Mouse (Mus musculus): ENCODE measurements around the gene Anks1. TPM values are rescaled to one million over a fixed set of nuclear protein-coding genes. Genes with fewer than 3 reads are reported as not detected.
A peak's percentile ranks its signal among the peaks of the same experiment; 100 is the strongest.

Anks1 gene
- polyA plus RNA-seq, 1 experiment from 2014 or later, result 91.5 TPM

- H3K9me3 ChIP-seq (replicated peaks), result no peaks in the 10 kb centered on the region
- WGBS, result 69% methylated on average over 10 of the region's 10 CpGs
- no peak for ATAC-seq (ENCODE audit: low FRiP score)
- no peaks in the 10 kb centered on the region for H3K27me3 ChIP-seq
- no peak overlapping the region for H3K4me3 ChIP-seq
- H3K36me3 ChIP-seq, result no peaks in the 10 kb centered on the region
- H3K4me2 ChIP-seq (replicated peaks), result no peak overlapping the region
- no peak overlapping the region for H3K27ac ChIP-seq
- H3K9ac ChIP-seq, result no peak overlapping the region
- H3K4me1 ChIP-seq, result peaks cover 66% of the 10 kb centered on the region
Observed at GRCm38 (mm10) chr17:28021911-28022310, 112.8 kb downstream of the Anks1 start.

- H3K36me3 ChIP-seq, result no peaks in the 10 kb centered on the region
- H3K4me3 ChIP-seq, result no peak overlapping the region
- H3K27ac ChIP-seq, result no peak overlapping the region
- H3K9ac ChIP-seq, result no peak overlapping the region
- H3K27me3 ChIP-seq, result no peaks in the 10 kb centered on the region
- H3K9me3 ChIP-seq (replicated peaks), result no peaks in the 10 kb centered on the region
- H3K4me2 ChIP-seq (replicated peaks), result no peak overlapping the region
- 83% methylated on average over 22 of the region's 22 CpGs for WGBS
- H3K4me1 ChIP-seq, result peaks cover 60% of the 10 kb centered on the region
- ATAC-seq (ENCODE audit: low FRiP score), result no peak
Observed at GRCm38 (mm10) chr17:28022854-28023655, 113.9 kb downstream of the Anks1 start.

GRCm38 (mm10) chr17:28025541-28025961 lies 116.4 kb downstream of the Anks1 start:
- no peaks in the 10 kb centered on the region for H3K9me3 ChIP-seq (replicated peaks)
- no peak overlapping the region for H3K4me2 ChIP-seq (replicated peaks)
- H3K4me1 ChIP-seq, result peaks cover 42% of the 10 kb centered on the region
- H3K27ac ChIP-seq, result peak overlapping the region; percentile 70
- H3K36me3 ChIP-seq, result no peaks in the 10 kb centered on the region
- H3K27me3 ChIP-seq, result no peaks in the 10 kb centered on the region
- H3K9ac ChIP-seq, result no peak overlapping the region
- no peak overlapping the region for H3K4me3 ChIP-seq
- ATAC-seq (ENCODE audit: low FRiP score), result no peak
- 65% methylated on average over 5 of the region's 5 CpGs for WGBS

GRCm38 (mm10) chr17:28026111-28026872 lies 117.2 kb downstream of the Anks1 start:
- ATAC-seq (ENCODE audit: low FRiP score), result no peak
- no peak overlapping the region for H3K9ac ChIP-seq
- no peaks in the 10 kb centered on the region for H3K27me3 ChIP-seq
- H3K27ac ChIP-seq, result peak overlapping the region; percentile 70
- 0 out of 2 replicates have a peak, but pooled peaks cover 3% of the 10 kb centered on the region for H3K36me3 ChIP-seq
- 70% methylated on average over 14 of the region's 14 CpGs for WGBS
- no peak overlapping the region for H3K4me3 ChIP-seq
- peaks cover 49% of the 10 kb centered on the region for H3K4me1 ChIP-seq
- H3K9me3 ChIP-seq (replicated peaks), result no peaks in the 10 kb centered on the region
- no peak overlapping the region for H3K4me2 ChIP-seq (replicated peaks)

DNA sequence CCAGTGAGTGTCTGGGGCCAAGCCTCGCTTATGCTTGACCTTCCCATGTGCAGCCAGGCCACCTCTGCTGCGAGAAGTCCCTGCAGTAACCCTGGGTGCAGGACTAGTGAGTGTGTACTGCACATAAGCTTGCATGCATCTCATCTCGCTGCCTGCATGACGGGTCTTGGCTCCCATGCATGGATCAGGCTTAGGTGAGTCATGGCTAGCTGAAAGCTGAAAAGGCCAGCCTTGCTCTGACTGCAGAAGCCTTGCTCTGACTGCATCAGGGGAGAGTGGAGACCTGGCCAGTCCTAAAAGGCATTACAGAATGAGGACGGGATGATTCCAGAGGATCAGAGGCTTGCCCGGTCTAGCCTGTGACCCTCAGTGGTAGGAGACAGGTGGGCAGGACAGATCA lies 118.1 kb downstream of the Anks1 start:
- no peak overlapping the region for H3K27ac ChIP-seq
- H3K4me1 ChIP-seq, result peaks cover 51% of the 10 kb centered on the region
- H3K36me3 ChIP-seq, result 0 out of 2 replicates have a peak, but pooled peaks cover 3% of the 10 kb centered on the region
- ATAC-seq (ENCODE audit: low FRiP score), result no peak
- no peaks in the 10 kb centered on the region for H3K27me3 ChIP-seq
- no peaks in the 10 kb centered on the region for H3K9me3 ChIP-seq (replicated peaks)
- no peak overlapping the region for H3K9ac ChIP-seq
- no peak overlapping the region for H3K4me2 ChIP-seq (replicated peaks)
- whole genome bisulfite sequencing, result 91% methylated on average over 6 of the region's 6 CpGs
- no peak overlapping the region for H3K4me3 ChIP-seq

- Histone ChIP-seq H3K4me1 (peaks cover 61% of the 10 kb centered on the region), H3K4me2 (replicated peaks) (no peak overlapping the region), H3K4me3 (no peak overlapping the region), H3K9ac (no peak overlapping the region), H3K27ac (no peak overlapping the region), H3K36me3 (0 out of 2 replicates have a peak, but pooled peaks cover 3% of the 10 kb centered on the region), H3K9me3 (replicated peaks) (no peaks in the 10 kb centered on the region), H3K27me3 (no peaks in the 10 kb centered on the region)
- ATAC-seq (ENCODE audit: low FRiP score), result no peak
- WGBS, result 82% methylated on average over 10 of the region's 10 CpGs
Observed at GRCm38 (mm10) chr17:28028236-28028635, 119.1 kb downstream of the Anks1 start.

GRCm38 (mm10) chr17:28029308-28029707 lies 120.2 kb downstream of the Anks1 start:
- 0 out of 2 replicates have a peak overlapping the region, but pooled peaks have one; percentile 19 for H3K27ac ChIP-seq
- H3K9me3 ChIP-seq (replicated peaks), result no peaks in the 10 kb centered on the region
- H3K4me3 ChIP-seq, result no peak overlapping the region
- H3K4me2 ChIP-seq (replicated peaks), result no peak overlapping the region
- no peak for ATAC-seq (ENCODE audit: low FRiP score)
- peaks cover 59% of the 10 kb centered on the region for H3K4me1 ChIP-seq
- H3K9ac ChIP-seq, result no peak overlapping the region
- H3K27me3 ChIP-seq, result no peaks in the 10 kb centered on the region
- H3K36me3 ChIP-seq, result 0 out of 2 replicates have a peak, but pooled peaks cover 3% of the 10 kb centered on the region
- 64% methylated on average over 2 of the region's 2 CpGs for WGBS

DNA sequence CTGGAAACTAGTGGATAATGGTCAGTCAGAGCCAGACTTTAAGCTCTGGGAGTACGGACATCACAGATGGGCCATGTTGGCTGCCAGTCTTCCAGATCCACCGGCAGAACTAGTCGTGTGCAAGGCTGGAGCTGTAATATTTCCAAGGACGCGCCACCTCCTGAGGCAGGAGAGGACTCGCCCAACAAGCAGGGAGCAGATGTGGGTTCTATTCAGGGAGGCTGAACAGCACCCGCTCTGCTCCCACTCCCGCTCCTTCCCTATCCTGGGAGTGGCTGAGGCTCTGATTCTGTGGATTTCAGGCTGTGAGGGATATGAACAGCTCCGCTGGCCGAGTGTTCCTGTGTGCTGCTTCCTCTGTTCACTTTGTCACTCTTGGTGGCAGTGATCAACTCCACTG lies 121.3 kb downstream of the Anks1 start:
- H3K36me3 ChIP-seq, result 0 out of 2 replicates have a peak, but pooled peaks cover 6% of the 10 kb centered on the region
- no peak overlapping the region for H3K4me2 ChIP-seq (replicated peaks)
- H3K4me1 ChIP-seq, result peaks cover 57% of the 10 kb centered on the region
- H3K27ac ChIP-seq, result no peak overlapping the region
- whole genome bisulfite sequencing, result 80% methylated on average over 10 of the region's 10 CpGs
- H3K4me3 ChIP-seq, result no peak overlapping the region
- H3K9me3 ChIP-seq (replicated peaks), result no peaks in the 10 kb centered on the region
- H3K27me3 ChIP-seq, result no peaks in the 10 kb centered on the region
- no peak for ATAC-seq (ENCODE audit: low FRiP score)
- no peak overlapping the region for H3K9ac ChIP-seq

DNA sequence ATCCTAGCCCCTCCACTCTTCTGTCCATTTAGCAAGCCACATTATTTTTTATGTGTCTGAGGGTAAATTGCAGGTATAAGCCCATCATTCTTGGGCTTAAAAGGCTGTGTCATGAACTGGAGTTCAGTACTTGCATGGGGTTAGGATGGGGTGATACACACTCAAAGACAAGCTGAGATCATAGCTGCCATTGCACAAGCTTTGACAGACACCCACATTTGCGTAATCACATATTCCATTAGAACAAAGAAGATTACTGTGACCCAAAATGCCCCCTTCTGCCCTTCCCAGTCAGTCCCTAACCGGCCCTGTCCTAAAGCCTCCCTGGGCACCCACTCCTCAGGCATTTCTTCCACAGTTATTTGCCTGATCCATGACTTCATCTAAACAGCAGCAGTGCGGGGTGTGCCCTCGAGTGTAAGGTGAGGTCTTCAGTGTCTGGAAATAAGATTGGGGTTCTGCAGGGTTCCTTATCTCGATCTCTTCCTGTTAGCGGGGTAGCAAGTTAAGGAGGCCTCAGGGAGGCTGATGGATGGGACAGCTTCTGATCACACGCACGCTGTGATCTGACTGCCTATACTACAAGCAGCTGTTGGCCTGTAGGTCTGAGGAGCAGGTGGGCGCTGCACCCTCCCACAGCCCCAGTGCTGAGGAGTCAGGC lies 122.3 kb downstream of the Anks1 start:
- H3K27ac ChIP-seq, result 0 out of 2 replicates have a peak overlapping the region, but pooled peaks have one; percentile 19
- no peaks in the 10 kb centered on the region for H3K27me3 ChIP-seq
- H3K9ac ChIP-seq, result no peak overlapping the region
- 0 out of 2 replicates have a peak, but pooled peaks cover 14% of the 10 kb centered on the region for H3K36me3 ChIP-seq
- 71% methylated on average over 9 of the region's 9 CpGs for WGBS
- ATAC-seq (ENCODE audit: low FRiP score), result no peak
- peaks cover 52% of the 10 kb centered on the region for H3K4me1 ChIP-seq
- no peak overlapping the region for H3K4me2 ChIP-seq (replicated peaks)
- H3K4me3 ChIP-seq, result no peak overlapping the region
- H3K9me3 ChIP-seq (replicated peaks), result no peaks in the 10 kb centered on the region

- H3K4me1 ChIP-seq, result peaks cover 57% of the 10 kb centered on the region
- ATAC-seq (ENCODE audit: low FRiP score), result no peak
- H3K27me3 ChIP-seq, result no peaks in the 10 kb centered on the region
- no peaks in the 10 kb centered on the region for H3K9me3 ChIP-seq (replicated peaks)
- peak overlapping the region; percentile 87 for H3K27ac ChIP-seq
- no peak overlapping the region for H3K4me2 ChIP-seq (replicated peaks)
- H3K36me3 ChIP-seq, result 0 out of 2 replicates have a peak, but pooled peaks cover 14% of the 10 kb centered on the region
- peak overlapping the region; percentile 54 for H3K9ac ChIP-seq
- no peak overlapping the region for H3K4me3 ChIP-seq
- 56% methylated on average over 10 of the region's 10 CpGs for WGBS
Observed at GRCm38 (mm10) chr17:28032219-28032618, 123.1 kb downstream of the Anks1 start.

DNA sequence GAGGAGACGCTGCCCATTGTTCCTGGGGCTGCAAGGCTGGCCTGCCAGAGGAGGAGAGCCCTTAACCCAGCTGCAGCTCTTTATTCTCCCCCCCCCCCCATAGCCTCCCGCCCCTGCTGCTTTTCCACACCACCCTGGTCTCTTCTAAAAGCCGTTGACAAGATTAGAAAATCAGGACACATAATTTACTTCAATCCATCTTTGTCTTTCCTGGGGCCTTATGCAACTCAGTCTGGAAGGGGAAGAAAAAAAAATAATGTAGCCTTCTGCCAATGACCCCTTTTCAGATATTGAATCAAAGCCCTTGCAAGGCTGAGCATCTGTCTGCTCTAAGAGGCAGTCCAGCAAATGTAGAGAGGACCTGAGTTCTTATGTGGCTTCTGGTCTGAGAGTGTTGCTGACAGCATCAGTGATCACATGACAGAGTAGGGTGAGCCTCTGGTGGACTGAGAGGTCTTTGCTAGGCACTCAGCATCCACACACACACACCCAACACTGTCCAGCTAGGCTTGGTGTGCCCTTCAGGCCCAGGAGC lies 124.0 kb downstream of the Anks1 start:
- H3K36me3 ChIP-seq, result 0 out of 2 replicates have a peak, but pooled peaks cover 14% of the 10 kb centered on the region
- peaks cover 61% of the 10 kb centered on the region for H3K4me1 ChIP-seq
- 6% methylated on average over 3 of the region's 3 CpGs for WGBS
- H3K4me2 ChIP-seq (replicated peaks), result no peak overlapping the region
- peak; percentile 42; the same call in 1 of the 2 replicates for ATAC-seq (ENCODE audit: low FRiP score)
- no peaks in the 10 kb centered on the region for H3K9me3 ChIP-seq (replicated peaks)
- H3K4me3 ChIP-seq, result no peak overlapping the region
- H3K9ac ChIP-seq, result peak overlapping the region; percentile 54
- H3K27ac ChIP-seq, result peak overlapping the region; percentile 87
- H3K27me3 ChIP-seq, result no peaks in the 10 kb centered on the region

- H3K4me1 ChIP-seq, result peaks cover 59% of the 10 kb centered on the region
- H3K4me3 ChIP-seq, result no peak overlapping the region
- 81% methylated on average over 8 of the region's 8 CpGs for WGBS
- H3K27me3 ChIP-seq, result no peaks in the 10 kb centered on the region
- H3K36me3 ChIP-seq, result peaks cover 20% of the 10 kb centered on the region; the same call in 1 of the 2 replicates
- H3K27ac ChIP-seq, result no peak overlapping the region
- H3K9ac ChIP-seq, result no peak overlapping the region
- no peak overlapping the region for H3K4me2 ChIP-seq (replicated peaks)
- ATAC-seq (ENCODE audit: low FRiP score), result no peak
- H3K9me3 ChIP-seq (replicated peaks), result no peaks in the 10 kb centered on the region
Observed at GRCm38 (mm10) chr17:28034986-28035385, 125.9 kb downstream of the Anks1 start.

All from hindbrain, embryonic 12.5 days (tissue).